Mouse (Mus musculus): ENCODE results near the gene Ptger3. TPM values are rescaled to one million over a fixed set of nuclear protein-coding genes. Genes with fewer than 3 reads are reported as not detected.

Ptger3 gene
- polyA plus RNA-seq, 1 experiment from 2014 or later: 3.5 TPM

- Histone ChIP-seq H3K4me3 (no peak overlapping the region), H3K9me3 (no peaks in the 10 kb centered on the region), H3K4me1 (replicated peaks) (peaks cover 8% of the 10 kb centered on the region), H3K27me3 (ENCODE audit: insufficient read depth, poor library complexity, severe bottlenecking) (peaks cover 28% of the 10 kb centered on the region), H3K36me3 (no peaks in the 10 kb centered on the region), H3K27ac (no peak overlapping the region)
- 83% methylated on average over 6 of the region's 6 CpGs for WGBS
- DNase-seq (ENCODE audit: low spot score): no peak
Measured at GRCm38 (mm10) chr3:157572011-157572410, 5.3 kb downstream of the Ptger3 start.

GRCm38 (mm10) chr3:157575441-157576342 is 9.0 kb downstream of the Ptger3 start:
- WGBS: 84% methylated on average over 9 of the region's 9 CpGs
- DNase-seq (ENCODE audit: low spot score): no peak
- Histone ChIP-seq H3K4me3 (no peak overlapping the region), H3K4me1 (replicated peaks) (no peaks in the 10 kb centered on the region), H3K9me3 (no peaks in the 10 kb centered on the region), H3K27ac (no peak overlapping the region), H3K27me3 (ENCODE audit: insufficient read depth, poor library complexity, severe bottlenecking) (peaks cover 6% of the 10 kb centered on the region; the same call in 1 of the 2 replicates), H3K36me3 (no peaks in the 10 kb centered on the region)

- H3K36me3 ChIP-seq: no peaks in the 10 kb centered on the region
- no peak overlapping the region for H3K27ac ChIP-seq
- H3K4me1 ChIP-seq (replicated peaks): no peaks in the 10 kb centered on the region
- no peak for DNase-seq (ENCODE audit: low spot score)
- no peaks in the 10 kb centered on the region for H3K9me3 ChIP-seq
- peaks cover 10% of the 10 kb centered on the region; the same call in 1 of the 2 replicates for H3K27me3 ChIP-seq (ENCODE audit: insufficient read depth, poor library complexity, severe bottlenecking)
- H3K4me3 ChIP-seq: no peak overlapping the region
- 80% methylated on average over 1 of the region's 1 CpGs for WGBS
Measured at GRCm38 (mm10) chr3:157576343-157576722, 9.6 kb downstream of the Ptger3 start.

- Histone ChIP-seq H3K4me1 (replicated peaks) (no peaks in the 10 kb centered on the region), H3K27ac (no peak overlapping the region), H3K9me3 (no peaks in the 10 kb centered on the region), H3K27me3 (ENCODE audit: insufficient read depth, poor library complexity, severe bottlenecking) (peaks cover 13% of the 10 kb centered on the region; the same call in 1 of the 2 replicates), H3K36me3 (no peaks in the 10 kb centered on the region), H3K4me3 (no peak overlapping the region)
- WGBS: 80% methylated on average over 1 of the region's 1 CpGs
- no peak for DNase-seq (ENCODE audit: low spot score)
Measured at GRCm38 (mm10) chr3:157576862-157577261, 10.2 kb downstream of the Ptger3 start.

GRCm38 (mm10) chr3:157578469-157579170 is 11.9 kb downstream of the Ptger3 start:
- 90% methylated on average over 5 of the region's 5 CpGs for WGBS
- Histone ChIP-seq H3K4me3 (no peak overlapping the region), H3K9me3 (no peaks in the 10 kb centered on the region), H3K27ac (no peak overlapping the region), H3K27me3 (ENCODE audit: insufficient read depth, poor library complexity, severe bottlenecking) (peaks cover 13% of the 10 kb centered on the region; the same call in 1 of the 2 replicates), H3K36me3 (no peaks in the 10 kb centered on the region), H3K4me1 (replicated peaks) (peaks cover 9% of the 10 kb centered on the region)
- no peak for DNase-seq (ENCODE audit: low spot score)

- H3K9me3 ChIP-seq: no peaks in the 10 kb centered on the region
- no peak for DNase-seq (ENCODE audit: low spot score)
- 81% methylated on average over 2 of the region's 2 CpGs for WGBS
- H3K36me3 ChIP-seq: no peaks in the 10 kb centered on the region
- H3K4me1 ChIP-seq (replicated peaks): peaks cover 9% of the 10 kb centered on the region
- no peak overlapping the region for H3K27ac ChIP-seq
- H3K4me3 ChIP-seq: no peak overlapping the region
- peaks cover 13% of the 10 kb centered on the region; the same call in 1 of the 2 replicates for H3K27me3 ChIP-seq (ENCODE audit: insufficient read depth, poor library complexity, severe bottlenecking)
Measured at GRCm38 (mm10) chr3:157579376-157579775, 12.7 kb downstream of the Ptger3 start.

GRCm38 (mm10) chr3:157580299-157580698 is 13.6 kb downstream of the Ptger3 start:
- DNase-seq (ENCODE audit: low spot score): no peak
- Histone ChIP-seq H3K27ac (no peak overlapping the region), H3K27me3 (ENCODE audit: insufficient read depth, poor library complexity, severe bottlenecking) (peaks cover 13% of the 10 kb centered on the region; the same call in 1 of the 2 replicates), H3K9me3 (no peaks in the 10 kb centered on the region), H3K4me1 (replicated peaks) (peaks cover 9% of the 10 kb centered on the region), H3K4me3 (no peak overlapping the region), H3K36me3 (no peaks in the 10 kb centered on the region)
- 71% methylated on average over 4 of the region's 4 CpGs for WGBS

GRCm38 (mm10) chr3:157581755-157582154 is 15.1 kb downstream of the Ptger3 start:
- Histone ChIP-seq H3K9me3 (no peaks in the 10 kb centered on the region), H3K27ac (no peak overlapping the region), H3K4me3 (no peak overlapping the region), H3K36me3 (no peaks in the 10 kb centered on the region), H3K27me3 (ENCODE audit: insufficient read depth, poor library complexity, severe bottlenecking) (peaks cover 13% of the 10 kb centered on the region; the same call in 1 of the 2 replicates), H3K4me1 (replicated peaks) (peaks cover 9% of the 10 kb centered on the region)
- no peak for DNase-seq (ENCODE audit: low spot score)
- 29% methylated on average over 2 of the region's 2 CpGs for WGBS

GRCm38 (mm10) chr3:157582626-157583405 is 16.1 kb downstream of the Ptger3 start:
- 47% methylated on average over 5 of the region's 5 CpGs for WGBS
- Histone ChIP-seq H3K4me1 (replicated peaks) (peaks cover 9% of the 10 kb centered on the region), H3K27ac (no peak overlapping the region), H3K9me3 (no peaks in the 10 kb centered on the region), H3K36me3 (no peaks in the 10 kb centered on the region), H3K27me3 (ENCODE audit: insufficient read depth, poor library complexity, severe bottlenecking) (peaks cover 13% of the 10 kb centered on the region; the same call in 1 of the 2 replicates), H3K4me3 (no peak overlapping the region)
- DNase-seq (ENCODE audit: low spot score): peak; percentile 11

GRCm38 (mm10) chr3:157597837-157598379 is 31.2 kb downstream of the Ptger3 start:
- Histone ChIP-seq H3K27ac (no peak overlapping the region), H3K27me3 (ENCODE audit: insufficient read depth, poor library complexity, severe bottlenecking) (no peaks in the 10 kb centered on the region), H3K4me3 (no peak overlapping the region), H3K36me3 (no peaks in the 10 kb centered on the region), H3K4me1 (replicated peaks) (0 out of 2 replicates have a peak, but pooled peaks cover 4% of the 10 kb centered on the region), H3K9me3 (no peaks in the 10 kb centered on the region)
- no peak for DNase-seq (ENCODE audit: low spot score)
- WGBS: 87% methylated on average over 7 of the region's 7 CpGs

- H3K27me3 ChIP-seq (ENCODE audit: insufficient read depth, poor library complexity, severe bottlenecking): no peaks in the 10 kb centered on the region
- WGBS: 90% methylated on average over 6 of the region's 6 CpGs
- no peak for DNase-seq (ENCODE audit: low spot score)
- no peak overlapping the region for H3K27ac ChIP-seq
- no peak overlapping the region for H3K4me3 ChIP-seq
- H3K9me3 ChIP-seq: no peaks in the 10 kb centered on the region
- H3K36me3 ChIP-seq: no peaks in the 10 kb centered on the region
- H3K4me1 ChIP-seq (replicated peaks): no peaks in the 10 kb centered on the region
Measured at GRCm38 (mm10) chr3:157604684-157605410, 38.2 kb downstream of the Ptger3 start.

GRCm38 (mm10) chr3:157605411-157605740 is 38.7 kb downstream of the Ptger3 start:
- Histone ChIP-seq H3K4me3 (no peak overlapping the region), H3K9me3 (no peaks in the 10 kb centered on the region), H3K27me3 (ENCODE audit: insufficient read depth, poor library complexity, severe bottlenecking) (no peaks in the 10 kb centered on the region), H3K4me1 (replicated peaks) (no peaks in the 10 kb centered on the region), H3K36me3 (no peaks in the 10 kb centered on the region), H3K27ac (no peak overlapping the region)
- DNase-seq (ENCODE audit: low spot score): no peak

All from hindbrain, embryonic 10.5 days (tissue).